Mouse (Mus musculus): ENCODE data around the gene Olfr1505. TPM values are rescaled to one million over a fixed set of nuclear protein-coding genes. Genes with fewer than 3 reads are reported as not detected.

The Olfr1505 gene
- not detected for polyA plus RNA-seq (2014; fragmentation: Illumina TruSeq; extraction: RNeasy Lipid Tissue Mini Kit (QIAGEN cat#74804); ENCODE audit: insufficient read depth, low read depth, low replicate concordance)

DNA sequence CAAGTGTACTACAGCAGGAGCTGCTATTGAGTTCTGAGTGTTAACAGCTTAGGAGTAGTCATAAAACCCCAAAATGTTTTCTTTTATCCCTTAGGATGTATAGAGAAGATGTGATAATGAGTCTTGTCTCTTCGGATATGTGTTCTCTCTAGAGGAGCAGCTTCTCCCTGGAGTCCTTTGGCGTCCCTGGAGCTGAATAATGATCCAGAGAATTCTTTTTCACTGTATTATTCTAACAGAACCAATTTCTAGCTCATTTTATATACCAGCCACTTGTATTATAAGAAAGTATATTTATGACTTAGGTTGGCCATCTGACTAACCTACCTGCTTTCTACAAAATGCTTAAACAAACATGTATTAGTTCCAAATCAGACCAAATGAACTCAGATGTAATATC, at the start of gene Olfr1505:
Gene Olfr1505 (plus strand): TSS at position 301 of the 400 bp plus-strand sequence.

DNA sequence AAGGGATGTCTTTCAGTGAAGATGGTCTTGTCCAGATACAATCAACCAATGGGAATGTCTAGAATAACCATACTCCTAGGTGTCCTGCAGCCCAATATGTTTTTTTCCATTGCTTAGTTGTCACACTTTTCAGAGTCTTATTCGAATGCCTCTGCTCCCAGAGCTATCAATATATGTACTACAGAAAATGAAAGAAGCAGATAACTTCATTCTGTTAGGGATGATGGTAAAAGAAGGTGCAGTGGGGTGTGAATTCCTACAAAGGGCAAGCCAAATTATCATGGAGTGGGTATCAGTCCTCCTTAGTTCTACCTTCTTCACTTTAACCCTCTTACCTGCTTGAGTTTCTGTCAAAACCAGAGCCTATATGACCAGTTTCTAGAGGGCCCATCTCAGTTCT, 15.5 kb upstream of the Olfr1505 start, which contains the start of gene Olfr1504:
Gene Olfr1504 (minus strand): TSS at position 101 of the 400 bp plus-strand sequence.

Other genes with a start within 250 kb of the Olfr1505 start
- not detected for gene Olfr1491, start 216.3 kb upstream of the Olfr1505 start, polyA plus RNA-seq (2014; fragmentation: Illumina TruSeq; extraction: RNeasy Lipid Tissue Mini Kit (QIAGEN cat#74804); ENCODE audit: insufficient read depth, low read depth, low replicate concordance)
- not detected for gene Olfr1493-ps1, start 190.3 kb upstream of the Olfr1505 start, polyA plus RNA-seq (2014; fragmentation: Illumina TruSeq; extraction: RNeasy Lipid Tissue Mini Kit (QIAGEN cat#74804); ENCODE audit: insufficient read depth, low read depth, low replicate concordance)
- not detected for gene Olfr1494, start 173.8 kb upstream of the Olfr1505 start, polyA plus RNA-seq (2014; fragmentation: Illumina TruSeq; extraction: RNeasy Lipid Tissue Mini Kit (QIAGEN cat#74804); ENCODE audit: insufficient read depth, low read depth, low replicate concordance)
- gene Olfr1495, start 148.9 kb upstream of the Olfr1505 start, polyA plus RNA-seq (2014; fragmentation: Illumina TruSeq; extraction: RNeasy Lipid Tissue Mini Kit (QIAGEN cat#74804); ENCODE audit: insufficient read depth, low read depth, low replicate concordance): not detected
- not detected for gene Olfr1496, start 135.7 kb upstream of the Olfr1505 start, polyA plus RNA-seq (2014; fragmentation: Illumina TruSeq; extraction: RNeasy Lipid Tissue Mini Kit (QIAGEN cat#74804); ENCODE audit: insufficient read depth, low read depth, low replicate concordance)
- not detected for gene Olfr1497, start 115.3 kb upstream of the Olfr1505 start, polyA plus RNA-seq (2014; fragmentation: Illumina TruSeq; extraction: RNeasy Lipid Tissue Mini Kit (QIAGEN cat#74804); ENCODE audit: insufficient read depth, low read depth, low replicate concordance)
- gene Olfr1499, start 94.1 kb upstream of the Olfr1505 start, polyA plus RNA-seq (2014; fragmentation: Illumina TruSeq; extraction: RNeasy Lipid Tissue Mini Kit (QIAGEN cat#74804); ENCODE audit: insufficient read depth, low read depth, low replicate concordance): not detected
- gene Olfr1500, start 83.0 kb upstream of the Olfr1505 start, polyA plus RNA-seq (2014; fragmentation: Illumina TruSeq; extraction: RNeasy Lipid Tissue Mini Kit (QIAGEN cat#74804); ENCODE audit: insufficient read depth, low read depth, low replicate concordance): not detected
- not detected for gene Olfr1501, start 62.8 kb upstream of the Olfr1505 start, polyA plus RNA-seq (2014; fragmentation: Illumina TruSeq; extraction: RNeasy Lipid Tissue Mini Kit (QIAGEN cat#74804); ENCODE audit: insufficient read depth, low read depth, low replicate concordance)
- gene Olfr1502, start 51.7 kb upstream of the Olfr1505 start, polyA plus RNA-seq (2014; fragmentation: Illumina TruSeq; extraction: RNeasy Lipid Tissue Mini Kit (QIAGEN cat#74804); ENCODE audit: insufficient read depth, low read depth, low replicate concordance): not detected
- gene Olfr1504, start 15.6 kb upstream of the Olfr1505 start, polyA plus RNA-seq (2014; fragmentation: Illumina TruSeq; extraction: RNeasy Lipid Tissue Mini Kit (QIAGEN cat#74804); ENCODE audit: insufficient read depth, low read depth, low replicate concordance): not detected

Measured in lung, adult 10 weeks (tissue).